Mouse (Mus musculus): ENCODE measurements around the gene Rnf213. TPM values are rescaled to one million over a fixed set of nuclear protein-coding genes. Genes with fewer than 3 reads are reported as not detected.

The Rnf213 gene
- polyA plus RNA-seq, 1 experiment from 2014 or later = 12.0 TPM

GRCm38 (mm10) chr11:119526068-119526966 lies 133.4 kb downstream of the Rnf213 start:
- Histone ChIP-seq H3K27ac (replicated peaks in 1 of 2; ENCODE audit: control insufficient read depth in 1 of 2, insufficient read depth in 1 of 2, low read depth in 2 of 2, low read length in 2 of 2) (no peak overlapping the region), H3K36me3 (ENCODE audit: control insufficient read depth, insufficient read depth, low read length) (no peaks in the 10 kb centered on the region), H3K27me3 (ENCODE audit: control insufficient read depth, insufficient read depth, low read length) (no peaks in the 10 kb centered on the region), H3K4me3 (ENCODE audit: control insufficient read depth in 1 of 2, insufficient read depth in 1 of 2, low read depth in 1 of 2, low read length in 2 of 2) (no peak overlapping the region), H3K9me3 (ENCODE audit: control insufficient read depth, low read length) (no peaks in the 10 kb centered on the region), H3K9ac (ENCODE audit: low read length) (no peak overlapping the region), H3K4me2 (ENCODE audit: low read length) (no peak overlapping the region), H3K4me1 (ENCODE audit: control insufficient read depth in 2 of 2, insufficient read depth in 2 of 2, low read length in 2 of 2) (peaks cover 2% of the 10 kb centered on the region in 2 experiments; a peak in 1 of 4 replicates)
- WGBS = 73% methylated on average over 14 of the region's 14 CpGs
- no peak for ATAC-seq (ENCODE audit: insufficient number of reproducible peaks, insufficient read depth, low FRiP score, low read depth)

GRCm38 (mm10) chr11:119528930-119529329 lies 136.0 kb downstream of the Rnf213 start:
- 57% methylated on average over 11 of the region's 11 CpGs for WGBS
- no peak for ATAC-seq (ENCODE audit: insufficient number of reproducible peaks, insufficient read depth, low FRiP score, low read depth)
- no peak overlapping the region for H3K4me3 ChIP-seq (ENCODE audit: control insufficient read depth in 1 of 2, insufficient read depth in 1 of 2, low read depth in 1 of 2, low read length in 2 of 2)

DNA sequence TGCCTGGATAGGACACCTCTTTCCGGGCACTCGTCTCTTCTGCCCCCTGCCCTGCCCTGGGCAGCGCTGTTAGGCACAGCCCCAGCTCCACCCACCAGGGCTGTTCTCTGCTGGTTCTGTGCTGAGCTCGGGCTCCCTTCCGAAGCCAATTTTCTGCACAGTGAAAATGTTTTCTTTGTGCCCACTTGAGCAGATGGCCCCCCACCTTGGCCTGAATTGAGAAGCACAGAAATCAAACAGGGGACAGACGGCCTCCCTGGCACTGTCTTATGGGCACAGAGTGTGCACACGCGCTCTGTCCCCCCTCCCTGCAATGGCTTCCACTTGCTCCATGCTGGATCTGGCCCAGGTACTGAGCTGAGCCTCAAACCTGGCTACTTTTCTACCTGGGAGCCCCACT lies 139.6 kb downstream of the Rnf213 start:
- H3K36me3 ChIP-seq (ENCODE audit: control insufficient read depth, insufficient read depth, low read length) = no peaks in the 10 kb centered on the region
- no peak overlapping the region for H3K9ac ChIP-seq (ENCODE audit: low read length)
- H3K27ac ChIP-seq (replicated peaks in 1 of 2; ENCODE audit: control insufficient read depth in 1 of 2, insufficient read depth in 1 of 2, low read depth in 2 of 2, low read length in 2 of 2) = no peak overlapping the region
- no peaks in the 10 kb centered on the region for H3K4me1 ChIP-seq (ENCODE audit: control insufficient read depth in 2 of 2, insufficient read depth in 2 of 2, low read length in 2 of 2)
- no peak overlapping the region for H3K4me2 ChIP-seq (ENCODE audit: low read length)
- no peak overlapping the region for H3K4me3 ChIP-seq (ENCODE audit: control insufficient read depth in 1 of 2, insufficient read depth in 1 of 2, low read depth in 1 of 2, low read length in 2 of 2)
- 0 out of 2 replicates have a peak, but pooled peaks cover 12% of the 10 kb centered on the region for H3K27me3 ChIP-seq (ENCODE audit: control insufficient read depth, insufficient read depth, low read length)
- ATAC-seq (ENCODE audit: insufficient number of reproducible peaks, insufficient read depth, low FRiP score, low read depth) = no peak
- 80% methylated on average over 8 of the region's 8 CpGs for WGBS
- H3K9me3 ChIP-seq (ENCODE audit: control insufficient read depth, low read length) = no peaks in the 10 kb centered on the region

More at GRCm38 (mm10) chr11:119528930-119529329, 136.0 kb downstream of the Rnf213 start:
- H3K4me1 ChIP-seq (ENCODE audit: control insufficient read depth in 2 of 2, insufficient read depth in 2 of 2, low read length in 2 of 2) = peaks cover 2% of the 10 kb centered on the region in 2 experiments; a peak in 1 of 4 replicates
- no peaks in the 10 kb centered on the region for H3K36me3 ChIP-seq (ENCODE audit: control insufficient read depth, insufficient read depth, low read length)
- H3K4me2 ChIP-seq (ENCODE audit: low read length) = no peak overlapping the region
- H3K27ac ChIP-seq (replicated peaks in 1 of 2; ENCODE audit: control insufficient read depth in 1 of 2, insufficient read depth in 1 of 2, low read depth in 2 of 2, low read length in 2 of 2) = no peak overlapping the region
- H3K9ac ChIP-seq (ENCODE audit: low read length) = no peak overlapping the region
- H3K9me3 ChIP-seq (ENCODE audit: control insufficient read depth, low read length) = no peaks in the 10 kb centered on the region
- 0 out of 2 replicates have a peak, but pooled peaks cover 8% of the 10 kb centered on the region for H3K27me3 ChIP-seq (ENCODE audit: control insufficient read depth, insufficient read depth, low read length)

- Histone ChIP-seq H3K4me1 (ENCODE audit: control insufficient read depth in 2 of 2, insufficient read depth in 2 of 2, low read length in 2 of 2) (no peaks in the 10 kb centered on the region), H3K9ac (ENCODE audit: low read length) (no peak overlapping the region), H3K27ac (replicated peaks in 1 of 2; ENCODE audit: control insufficient read depth in 1 of 2, insufficient read depth in 1 of 2, low read depth in 2 of 2, low read length in 2 of 2) (no peak overlapping the region), H3K9me3 (ENCODE audit: control insufficient read depth, low read length) (no peaks in the 10 kb centered on the region), H3K4me3 (ENCODE audit: control insufficient read depth in 1 of 2, insufficient read depth in 1 of 2, low read depth in 1 of 2, low read length in 2 of 2) (no peak overlapping the region), H3K36me3 (ENCODE audit: control insufficient read depth, insufficient read depth, low read length) (no peaks in the 10 kb centered on the region), H3K27me3 (ENCODE audit: control insufficient read depth, insufficient read depth, low read length) (peaks cover 12% of the 10 kb centered on the region; the same call in 1 of the 2 replicates), H3K4me2 (ENCODE audit: low read length) (no peak overlapping the region)
- no peak for ATAC-seq (ENCODE audit: insufficient number of reproducible peaks, insufficient read depth, low FRiP score, low read depth)
- WGBS = 66% methylated on average over 7 of the region's 7 CpGs
Observed at GRCm38 (mm10) chr11:119533745-119534144, 140.8 kb downstream of the Rnf213 start.

MicroRNAs encoded within 50 kb of the gene (microRNA counts, 519-probe panel; counts per million panel counts)
- 322 counts per million, percentile 70 among the panel's probes with 10 or more counts for microRNA mmu-miR-1932

Small RNA genes lying within 50 kb of the gene (microRNA-seq; reads per million reads assigned to microRNA genes)
- not detected for gene Mir1932

Other genes starting within 250 kb of the Rnf213 start
- gene Tbc1d16, start 164.6 kb upstream of the Rnf213 start, polyA plus RNA-seq (2014; fragmentation: Nextera tagmentation; extraction: Ambion mirVana) = 8.7 and 10.3 TPM in 2 replicates
- 1.8 and 1.9 TPM in 2 replicates for gene Ccdc40, start 164.5 kb upstream of the Rnf213 start, polyA plus RNA-seq (2014; fragmentation: Nextera tagmentation; extraction: Ambion mirVana)
- 73.6 and 75.7 TPM in 2 replicates for gene Gaa, start 125.2 kb upstream of the Rnf213 start, polyA plus RNA-seq (2014; fragmentation: Nextera tagmentation; extraction: Ambion mirVana)
- 263 and 280 TPM in 2 replicates for gene Eif4a3, start 93.0 kb upstream of the Rnf213 start, polyA plus RNA-seq (2014; fragmentation: Nextera tagmentation; extraction: Ambion mirVana)
- gene Card14, start 85.3 kb upstream of the Rnf213 start, polyA plus RNA-seq (2014; fragmentation: Nextera tagmentation; extraction: Ambion mirVana) = 0.39 and 0.51 TPM in 2 replicates
- 6.9 and 7.4 TPM in 2 replicates for gene Sgsh, start 37.6 kb upstream of the Rnf213 start, polyA plus RNA-seq (2014; fragmentation: Nextera tagmentation; extraction: Ambion mirVana)
- gene Slc26a11, start 37.5 kb upstream of the Rnf213 start, polyA plus RNA-seq (2014; fragmentation: Nextera tagmentation; extraction: Ambion mirVana) = 10.5 and 11.0 TPM in 2 replicates
- 9.0 and 9.1 TPM in 2 replicates for gene Endov, start 98.2 kb downstream of the Rnf213 start, polyA plus RNA-seq (2014; fragmentation: Nextera tagmentation; extraction: Ambion mirVana)
- 0.81 and 0.89 TPM in 2 replicates for gene Nptx1, start 154.7 kb downstream of the Rnf213 start, polyA plus RNA-seq (2014; fragmentation: Nextera tagmentation; extraction: Ambion mirVana)
- gene Rptor, start 209.8 kb downstream of the Rnf213 start, polyA plus RNA-seq (2014; fragmentation: Nextera tagmentation; extraction: Ambion mirVana) = 11.2 TPM in 2 replicates